Mouse (Mus musculus): ENCODE measurements around the gene Trim7. TPM values are rescaled to one million over a fixed set of nuclear protein-coding genes. Genes with fewer than 3 reads are reported as not detected.

Trim7 gene
- polyA plus RNA-seq, 1 experiment from 2014 or later = 0.51 TPM

DNA sequence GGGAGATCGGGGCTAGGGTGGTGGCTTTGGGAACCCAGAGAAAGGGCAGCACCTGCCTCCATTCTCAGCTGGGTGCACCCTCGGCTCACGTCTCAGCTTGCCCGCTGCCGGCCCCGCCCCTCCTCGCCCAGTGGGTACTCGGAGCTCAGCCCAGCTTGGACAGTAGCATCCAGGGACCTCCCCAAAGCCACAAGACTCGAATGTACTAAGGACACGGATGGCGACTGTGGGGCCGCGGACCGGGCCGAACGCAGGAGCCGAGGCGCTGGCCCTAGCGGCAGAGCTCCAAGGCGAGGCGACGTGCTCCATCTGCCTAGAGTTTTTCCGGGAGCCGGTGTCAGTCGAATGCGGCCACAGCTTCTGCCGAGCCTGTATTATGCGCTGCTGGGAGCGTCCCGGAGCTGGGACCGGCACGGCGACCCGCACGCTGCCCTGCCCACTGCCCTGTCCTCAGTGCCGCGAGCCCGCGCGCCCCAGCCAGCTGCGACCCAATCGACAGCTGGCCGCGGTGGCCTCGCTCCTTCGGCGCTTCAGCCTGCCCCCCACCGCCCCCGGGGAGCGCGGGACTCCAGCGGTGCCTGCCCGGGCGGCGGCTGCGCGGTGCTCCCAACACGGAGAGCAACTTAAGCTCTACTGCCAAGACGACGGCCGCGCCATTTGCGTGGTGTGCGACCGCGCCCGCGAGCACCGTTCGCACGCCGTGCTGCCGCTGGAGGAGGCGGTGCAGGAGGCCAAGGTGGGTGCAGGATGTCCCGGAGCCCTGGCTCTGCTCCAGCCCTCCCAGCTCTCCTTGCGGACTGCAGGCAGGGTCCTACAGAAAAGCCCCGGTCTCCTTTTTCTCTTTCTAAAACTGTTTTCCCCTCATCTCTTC lies 11.6 kb downstream of the Trim7 start:
- Histone ChIP-seq H3K4me2 (ENCODE audit: low read depth, low read length, severe bottlenecking) (peak overlapping the region; percentile 77), H3K4me1 (replicated peaks; ENCODE audit: control insufficient read depth, insufficient read depth, low read length) (peaks cover 2% of the 10 kb centered on the region; the same call in 1 of the 2 replicates), H3K4me3 (ENCODE audit: low read depth, low read length) (peak overlapping the region; percentile 75), H3K9me3 (ENCODE audit: control insufficient read depth, low read length) (no peaks in the 10 kb centered on the region), H3K9ac (ENCODE audit: low read length) (peak overlapping the region; percentile 70), H3K36me3 (ENCODE audit: control insufficient read depth, insufficient read depth, low read length) (no peaks in the 10 kb centered on the region), H3K27ac (ENCODE audit: low read depth, low read length) (no peak overlapping the region), H3K27me3 (ENCODE audit: control insufficient read depth, insufficient read depth, low read length) (peaks cover 6% of the 10 kb centered on the region; the same call in 1 of the 2 replicates)
- under 1% methylated on average over 77 of the region's 77 CpGs for WGBS
- peak; percentile 78 for DNase-seq (ENCODE audit: low spot score)
- ATAC-seq (replicated peaks; ENCODE audit: low FRiP score) = peak; percentile 34

DNA sequence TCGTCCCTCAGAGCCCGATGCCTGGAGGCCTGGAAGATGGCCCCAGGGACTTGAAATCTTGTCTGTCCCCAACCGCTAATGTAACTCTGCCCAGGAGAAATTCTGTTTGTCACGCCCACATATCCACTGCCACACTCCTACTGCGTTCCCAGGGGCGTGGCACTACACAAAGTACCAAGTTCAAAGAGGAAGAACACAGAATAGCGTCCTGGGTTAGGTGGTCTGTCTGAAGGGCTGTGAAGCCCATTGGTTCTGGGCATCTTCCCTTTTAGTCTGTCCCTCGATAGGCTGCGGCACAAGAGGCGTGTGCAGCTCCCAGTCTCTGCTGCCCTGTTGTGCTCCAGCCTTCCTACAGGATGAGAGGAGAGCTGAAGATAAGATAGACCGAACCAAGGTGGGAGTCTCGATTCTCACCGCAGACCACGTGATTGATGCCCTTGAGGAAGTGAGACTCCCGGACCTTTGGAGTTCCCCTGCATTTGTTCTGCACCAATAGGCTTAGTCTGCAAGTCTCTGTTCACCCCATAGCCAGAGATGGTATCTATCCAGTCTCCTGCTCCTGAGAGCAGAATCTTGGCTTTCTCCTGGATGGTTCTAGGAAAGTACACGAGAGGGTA lies 12.3 kb downstream of the Trim7 start:
- 0 out of 2 replicates have a peak, but pooled peaks have one; percentile 10 for ATAC-seq (replicated peaks; ENCODE audit: low FRiP score)
- 3% methylated on average over 16 of the region's 16 CpGs for WGBS
- no peak overlapping the region for H3K27ac ChIP-seq (ENCODE audit: low read depth, low read length)
- peak overlapping the region; percentile 70; the same call in 1 of the 2 replicates for H3K9ac ChIP-seq (ENCODE audit: low read length)
- peaks cover 6% of the 10 kb centered on the region; the same call in 1 of the 2 replicates for H3K27me3 ChIP-seq (ENCODE audit: control insufficient read depth, insufficient read depth, low read length)
- DNase-seq (ENCODE audit: low spot score) = no peak
- H3K4me3 ChIP-seq (ENCODE audit: low read depth, low read length) = peak overlapping the region; percentile 75
- H3K4me2 ChIP-seq (ENCODE audit: low read depth, low read length, severe bottlenecking) = peak overlapping the region; percentile 77
- no peaks in the 10 kb centered on the region for H3K9me3 ChIP-seq (ENCODE audit: control insufficient read depth, low read length)
- peaks cover 2% of the 10 kb centered on the region; the same call in 1 of the 2 replicates for H3K4me1 ChIP-seq (replicated peaks; ENCODE audit: control insufficient read depth, insufficient read depth, low read length)
- H3K36me3 ChIP-seq (ENCODE audit: control insufficient read depth, insufficient read depth, low read length) = no peaks in the 10 kb centered on the region

DNA sequence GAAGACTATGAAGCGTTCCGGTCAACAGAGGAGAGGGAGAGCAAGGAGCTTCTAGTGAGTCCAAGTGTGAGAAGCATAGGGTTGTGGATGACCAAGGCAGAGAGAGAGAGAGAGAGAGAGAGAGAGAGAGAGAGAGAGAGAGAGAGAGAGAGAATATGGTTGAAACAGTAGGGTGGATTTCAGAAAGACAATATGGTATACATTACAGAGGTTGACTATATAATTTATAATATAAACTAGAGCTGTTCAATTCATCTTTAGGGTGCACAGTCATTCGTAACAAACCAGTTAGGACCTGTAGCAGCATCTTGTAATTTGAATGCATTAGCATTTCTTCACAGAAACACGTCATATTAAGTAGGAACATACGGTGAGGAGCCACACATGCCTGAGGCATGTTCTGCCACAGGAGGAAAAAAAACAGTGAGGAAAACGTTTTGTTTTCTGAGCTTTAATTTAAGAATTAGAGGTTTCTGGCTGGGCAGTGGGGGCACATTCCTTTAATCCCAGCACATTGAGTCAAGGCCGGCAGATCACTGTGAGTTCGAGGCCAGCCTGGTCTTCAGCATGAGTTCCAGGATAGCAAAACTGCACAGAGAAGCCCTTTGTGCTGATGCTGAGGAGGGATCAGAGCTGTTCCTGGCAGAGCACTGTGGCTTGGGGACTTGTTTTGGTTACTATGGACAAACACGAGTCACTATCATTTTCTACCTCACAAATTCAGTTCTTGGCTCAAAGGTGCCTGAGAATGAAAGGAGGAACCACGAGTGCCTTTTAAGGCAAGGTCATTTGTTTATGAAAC lies 13.1 kb downstream of the Trim7 start:
- Histone ChIP-seq H3K4me1 (replicated peaks; ENCODE audit: control insufficient read depth, insufficient read depth, low read length) (peaks cover 2% of the 10 kb centered on the region; the same call in 1 of the 2 replicates), H3K27ac (ENCODE audit: low read depth, low read length) (no peak overlapping the region), H3K9ac (ENCODE audit: low read length) (no peak overlapping the region), H3K4me3 (ENCODE audit: low read depth, low read length) (peak overlapping the region; percentile 75), H3K27me3 (ENCODE audit: control insufficient read depth, insufficient read depth, low read length) (peaks cover 6% of the 10 kb centered on the region; the same call in 1 of the 2 replicates), H3K9me3 (ENCODE audit: control insufficient read depth, low read length) (no peaks in the 10 kb centered on the region), H3K36me3 (ENCODE audit: control insufficient read depth, insufficient read depth, low read length) (no peaks in the 10 kb centered on the region), H3K4me2 (ENCODE audit: low read depth, low read length, severe bottlenecking) (peak overlapping the region; percentile 77; the same call in 1 of the 2 replicates)
- WGBS = 71% methylated on average over 10 of the region's 10 CpGs
- no peak for ATAC-seq (replicated peaks; ENCODE audit: low FRiP score)
- no peak for DNase-seq (ENCODE audit: low spot score)

DNA sequence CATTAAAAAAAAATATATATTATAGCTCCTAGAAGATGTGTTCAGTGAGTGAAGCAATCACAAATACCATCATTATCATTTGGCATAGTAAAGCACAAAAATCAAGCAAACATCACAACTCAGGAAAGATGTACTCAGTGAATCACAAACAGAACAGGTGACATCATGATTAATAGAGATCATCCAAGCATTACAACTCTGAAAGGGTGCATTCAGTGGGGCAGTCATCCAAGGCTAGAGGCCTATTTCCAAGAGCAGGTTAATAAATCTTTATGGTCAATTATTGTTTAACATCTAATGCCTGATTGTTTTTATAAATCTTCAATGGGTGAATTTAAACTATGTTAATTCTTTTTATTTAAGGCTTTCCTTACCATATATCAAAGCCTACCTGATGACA lies 14.9 kb downstream of the Trim7 start:
- no peak for ATAC-seq (replicated peaks; ENCODE audit: low FRiP score)
- DNase-seq (ENCODE audit: low spot score) = no peak
- H3K9me3 ChIP-seq (ENCODE audit: control insufficient read depth, low read length) = no peaks in the 10 kb centered on the region
- H3K9ac ChIP-seq (ENCODE audit: low read length) = no peak overlapping the region
- H3K4me2 ChIP-seq (ENCODE audit: low read depth, low read length, severe bottlenecking) = no peak overlapping the region
- no peaks in the 10 kb centered on the region for H3K36me3 ChIP-seq (ENCODE audit: control insufficient read depth, insufficient read depth, low read length)
- H3K27ac ChIP-seq (ENCODE audit: low read depth, low read length) = no peak overlapping the region
- peaks cover 6% of the 10 kb centered on the region; the same call in 1 of the 2 replicates for H3K27me3 ChIP-seq (ENCODE audit: control insufficient read depth, insufficient read depth, low read length)
- peaks cover 2% of the 10 kb centered on the region; the same call in 1 of the 2 replicates for H3K4me1 ChIP-seq (replicated peaks; ENCODE audit: control insufficient read depth, insufficient read depth, low read length)
- H3K4me3 ChIP-seq (ENCODE audit: low read depth, low read length) = no peak overlapping the region

DNA sequence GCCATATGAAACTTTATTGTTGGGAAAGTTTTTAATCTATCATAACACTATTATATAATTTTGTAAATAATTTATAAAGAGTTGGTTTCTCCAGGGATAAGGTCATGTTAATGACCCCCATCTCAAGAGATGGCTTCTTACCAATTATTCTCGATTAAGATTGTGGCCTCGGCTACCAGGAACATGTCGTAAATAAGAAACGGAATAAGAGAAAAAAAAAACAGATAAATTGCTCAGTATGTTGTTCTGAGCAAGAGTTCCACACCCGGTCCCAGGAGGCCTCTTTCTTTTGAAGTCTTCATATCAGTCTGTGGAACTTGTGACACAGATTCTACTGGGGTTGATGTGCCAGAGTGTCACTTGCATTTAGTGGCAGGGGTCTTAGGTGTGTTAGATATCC lies 15.3 kb downstream of the Trim7 start:
- Histone ChIP-seq H3K4me3 (ENCODE audit: low read depth, low read length) (no peak overlapping the region), H3K9ac (ENCODE audit: low read length) (no peak overlapping the region), H3K4me2 (ENCODE audit: low read depth, low read length, severe bottlenecking) (no peak overlapping the region), H3K27ac (ENCODE audit: low read depth, low read length) (no peak overlapping the region), H3K4me1 (replicated peaks; ENCODE audit: control insufficient read depth, insufficient read depth, low read length) (peaks cover 2% of the 10 kb centered on the region; the same call in 1 of the 2 replicates), H3K27me3 (ENCODE audit: control insufficient read depth, insufficient read depth, low read length) (peaks cover 6% of the 10 kb centered on the region; the same call in 1 of the 2 replicates), H3K9me3 (ENCODE audit: control insufficient read depth, low read length) (no peaks in the 10 kb centered on the region), H3K36me3 (ENCODE audit: control insufficient read depth, insufficient read depth, low read length) (no peaks in the 10 kb centered on the region)
- DNase-seq (ENCODE audit: low spot score) (no peak), ATAC-seq (replicated peaks; ENCODE audit: low FRiP score) (no peak)
- WGBS = 91% methylated on average over 5 of the region's 5 CpGs

DNA sequence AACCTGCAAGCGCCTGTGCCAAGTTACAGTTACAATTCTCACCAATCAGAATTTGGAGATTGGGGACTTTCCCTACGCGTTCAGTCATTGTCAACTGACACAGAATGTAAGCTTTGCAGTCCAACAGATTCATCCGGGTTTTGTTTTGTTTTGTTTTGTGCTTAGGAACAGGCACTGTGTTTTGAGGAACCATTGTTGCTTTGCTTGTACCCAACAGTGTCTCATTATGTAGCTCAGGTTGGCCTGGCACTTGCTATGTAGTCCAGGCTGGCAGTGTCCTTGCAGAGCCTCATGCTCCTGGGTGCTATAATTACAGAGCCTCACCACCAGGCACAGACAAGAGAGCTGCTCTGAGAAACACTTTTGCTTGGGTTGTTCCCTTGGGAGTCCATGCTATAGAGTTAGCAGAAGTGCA lies 16.4 kb downstream of the Trim7 start:
- 85% methylated on average over 4 of the region's 4 CpGs for WGBS
- Histone ChIP-seq H3K27me3 (ENCODE audit: control insufficient read depth, insufficient read depth, low read length) (no peaks in the 10 kb centered on the region), H3K4me1 (replicated peaks; ENCODE audit: control insufficient read depth, insufficient read depth, low read length) (no peaks in the 10 kb centered on the region; the same call in 1 of the 2 replicates), H3K9me3 (ENCODE audit: control insufficient read depth, low read length) (no peaks in the 10 kb centered on the region), H3K9ac (ENCODE audit: low read length) (no peak overlapping the region), H3K4me2 (ENCODE audit: low read depth, low read length, severe bottlenecking) (no peak overlapping the region), H3K27ac (ENCODE audit: low read depth, low read length) (no peak overlapping the region), H3K36me3 (ENCODE audit: control insufficient read depth, insufficient read depth, low read length) (no peaks in the 10 kb centered on the region), H3K4me3 (ENCODE audit: low read depth, low read length) (no peak overlapping the region)
- ATAC-seq (replicated peaks; ENCODE audit: low FRiP score) = no peak
- no peak for DNase-seq (ENCODE audit: low spot score)

DNA sequence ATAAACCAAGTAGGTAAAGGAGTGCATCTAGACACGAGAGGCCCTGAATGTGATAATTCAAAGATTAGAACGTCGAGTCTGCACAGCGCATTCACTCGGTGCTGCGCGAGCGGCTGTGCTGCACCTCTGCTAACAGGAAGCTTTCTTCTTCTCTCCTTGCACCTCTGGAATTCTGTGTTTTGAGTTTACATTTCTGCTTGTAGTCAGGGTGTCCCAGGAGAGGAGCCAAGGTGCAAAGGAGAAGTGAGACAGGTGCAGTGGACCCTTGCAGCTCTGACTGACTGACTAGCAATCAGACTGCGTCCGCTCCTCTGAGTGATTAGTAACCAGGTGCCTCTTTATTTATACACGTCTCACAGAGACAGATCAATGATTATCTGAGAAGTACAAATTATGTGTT lies 17.3 kb downstream of the Trim7 start:
- no peaks in the 10 kb centered on the region; the same call in 1 of the 2 replicates for H3K4me1 ChIP-seq (replicated peaks; ENCODE audit: control insufficient read depth, insufficient read depth, low read length)
- DNase-seq (ENCODE audit: low spot score) (no peak), ATAC-seq (replicated peaks; ENCODE audit: low FRiP score) (no peak)
- no peaks in the 10 kb centered on the region for H3K36me3 ChIP-seq (ENCODE audit: control insufficient read depth, insufficient read depth, low read length)
- no peak overlapping the region for H3K4me3 ChIP-seq (ENCODE audit: low read depth, low read length)
- no peak overlapping the region for H3K27ac ChIP-seq (ENCODE audit: low read depth, low read length)
- no peak overlapping the region for H3K9ac ChIP-seq (ENCODE audit: low read length)
- WGBS = 84% methylated on average over 11 of the region's 11 CpGs
- H3K9me3 ChIP-seq (ENCODE audit: control insufficient read depth, low read length) = no peaks in the 10 kb centered on the region
- H3K4me2 ChIP-seq (ENCODE audit: low read depth, low read length, severe bottlenecking) = no peak overlapping the region
- H3K27me3 ChIP-seq (ENCODE audit: control insufficient read depth, insufficient read depth, low read length) = no peaks in the 10 kb centered on the region

DNA sequence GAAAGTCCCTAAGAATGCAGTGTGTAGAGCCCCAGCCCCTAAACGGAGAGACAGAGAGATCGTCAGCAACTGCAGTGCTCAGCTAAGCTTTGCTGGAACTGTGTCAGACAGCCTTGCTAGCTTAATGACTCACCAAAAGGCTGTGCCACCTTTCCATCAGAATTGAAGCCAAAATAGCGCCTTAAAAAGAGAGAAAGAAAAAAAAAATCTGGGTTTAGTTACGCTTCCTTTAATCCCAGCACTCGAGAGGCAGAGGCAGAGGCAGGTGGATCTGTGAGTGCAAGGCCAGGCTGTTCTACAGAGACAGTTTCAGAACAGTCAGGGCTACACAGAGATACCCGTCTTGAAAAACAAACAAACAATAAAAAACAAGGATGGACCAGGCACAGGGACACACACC lies 18.4 kb downstream of the Trim7 start:
- no peaks in the 10 kb centered on the region for H3K9me3 ChIP-seq (ENCODE audit: control insufficient read depth, low read length)
- H3K36me3 ChIP-seq (ENCODE audit: control insufficient read depth, insufficient read depth, low read length) = no peaks in the 10 kb centered on the region
- H3K4me3 ChIP-seq (ENCODE audit: low read depth, low read length) = no peak overlapping the region
- H3K27ac ChIP-seq (ENCODE audit: low read depth, low read length) = no peak overlapping the region
- no peak overlapping the region for H3K9ac ChIP-seq (ENCODE audit: low read length)
- no peak overlapping the region for H3K4me2 ChIP-seq (ENCODE audit: low read depth, low read length, severe bottlenecking)
- 73% methylated on average over 6 of the region's 6 CpGs for WGBS
- no peak for DNase-seq (ENCODE audit: low spot score)
- ATAC-seq (replicated peaks; ENCODE audit: low FRiP score) = no peak
- H3K27me3 ChIP-seq (ENCODE audit: control insufficient read depth, insufficient read depth, low read length) = no peaks in the 10 kb centered on the region
- H3K4me1 ChIP-seq (replicated peaks; ENCODE audit: control insufficient read depth, insufficient read depth, low read length) = no peaks in the 10 kb centered on the region
